Mouse (Mus musculus): ENCODE results near the gene Ier2. TPM values are rescaled to one million over a fixed set of nuclear protein-coding genes. Genes with fewer than 3 reads are reported as not detected.

The Ier2 gene
- polyA plus RNA-seq, 1 experiment from 2014 or later = 78.0 TPM

- H3K27ac ChIP-seq (ENCODE audit: low read length) = no peak overlapping the region
- ATAC-seq (ENCODE audit: low FRiP score, low TSS enrichment) = no peak
- no peak overlapping the region for H3K9ac ChIP-seq (replicated peaks; ENCODE audit: low read length)
- H3K4me2 ChIP-seq (replicated peaks; ENCODE audit: low read depth, low read length) = no peak overlapping the region
- 37% methylated on average over 16 of the region's 16 CpGs for WGBS
- H3K4me1 ChIP-seq (ENCODE audit: insufficient read depth, low read length) = no peaks in the 10 kb centered on the region
- no peaks in the 10 kb centered on the region for H3K9me3 ChIP-seq (ENCODE audit: low read length)
- H3K36me3 ChIP-seq (ENCODE audit: insufficient read depth, low read length) = no peaks in the 10 kb centered on the region
- H3K4me3 ChIP-seq (ENCODE audit: low read length) = no peak overlapping the region
- H3K27me3 ChIP-seq (ENCODE audit: insufficient read depth, low read length) = peaks cover 9% of the 10 kb centered on the region
These were observed 48.0 kb downstream of the Ier2 start for GRCm38 (mm10) chr8:84614512-84615223.

Other genes starting within 250 kb of the Ier2 start
- 81.5 and 82.9 TPM in 2 replicates for gene Trmt1, start 23.5 kb upstream of the Ier2 start, polyA plus RNA-seq (2015; fragmentation: Nextera tagmentation; extraction: Ambion mirVana)
- gene Nacc1, start 25.0 kb upstream of the Ier2 start, polyA plus RNA-seq (2015; fragmentation: Nextera tagmentation; extraction: Ambion mirVana) = 22.5 and 26.7 TPM in 2 replicates
- gene Lyl1, start 38.6 kb upstream of the Ier2 start, polyA plus RNA-seq (2015; fragmentation: Nextera tagmentation; extraction: Ambion mirVana) = 7.9 and 8.1 TPM in 2 replicates
- 2.3 and 2.8 TPM in 2 replicates for gene G430095P16Rik, start 60.2 kb upstream of the Ier2 start, polyA plus RNA-seq (2015; fragmentation: Nextera tagmentation; extraction: Ambion mirVana)
- 14.8 and 15.9 TPM in 2 replicates for gene Nfix, start 137.5 kb upstream of the Ier2 start, polyA plus RNA-seq (2015; fragmentation: Nextera tagmentation; extraction: Ambion mirVana)
- 6.6 and 9.0 TPM in 2 replicates for gene Dand5, start 160.0 kb upstream of the Ier2 start, polyA plus RNA-seq (2015; fragmentation: Nextera tagmentation; extraction: Ambion mirVana)
- 49.7 and 51.6 TPM in 2 replicates for gene Gadd45gip1, start 168.7 kb upstream of the Ier2 start, polyA plus RNA-seq (2015; fragmentation: Nextera tagmentation; extraction: Ambion mirVana)
- 109 and 114 TPM in 2 replicates for gene Rad23a, start 177.8 kb upstream of the Ier2 start, polyA plus RNA-seq (2015; fragmentation: Nextera tagmentation; extraction: Ambion mirVana)
- gene Calr, start 184.1 kb upstream of the Ier2 start, polyA plus RNA-seq (2015; fragmentation: Nextera tagmentation; extraction: Ambion mirVana) = 1,143 and 1,180 TPM in 2 replicates
- 110 and 120 TPM in 2 replicates for gene Farsa, start 194.1 kb upstream of the Ier2 start, polyA plus RNA-seq (2015; fragmentation: Nextera tagmentation; extraction: Ambion mirVana)
- 60.7 and 61.3 TPM in 2 replicates for gene Syce2, start 209.3 kb upstream of the Ier2 start, polyA plus RNA-seq (2015; fragmentation: Nextera tagmentation; extraction: Ambion mirVana)
- gene Gcdh, start 231.1 kb upstream of the Ier2 start, polyA plus RNA-seq (2015; fragmentation: Nextera tagmentation; extraction: Ambion mirVana) = 61.2 and 70.4 TPM in 2 replicates
- gene Klf1, start 239.1 kb upstream of the Ier2 start, polyA plus RNA-seq (2015; fragmentation: Nextera tagmentation; extraction: Ambion mirVana) = 2.4 and 2.8 TPM in 2 replicates
- 10.2 and 10.6 TPM in 2 replicates for gene Dnase2a, start 245.7 kb upstream of the Ier2 start, polyA plus RNA-seq (2015; fragmentation: Nextera tagmentation; extraction: Ambion mirVana)